Mouse (Mus musculus): ENCODE results near the gene Tspan3.

The Tspan3 gene

DNA sequence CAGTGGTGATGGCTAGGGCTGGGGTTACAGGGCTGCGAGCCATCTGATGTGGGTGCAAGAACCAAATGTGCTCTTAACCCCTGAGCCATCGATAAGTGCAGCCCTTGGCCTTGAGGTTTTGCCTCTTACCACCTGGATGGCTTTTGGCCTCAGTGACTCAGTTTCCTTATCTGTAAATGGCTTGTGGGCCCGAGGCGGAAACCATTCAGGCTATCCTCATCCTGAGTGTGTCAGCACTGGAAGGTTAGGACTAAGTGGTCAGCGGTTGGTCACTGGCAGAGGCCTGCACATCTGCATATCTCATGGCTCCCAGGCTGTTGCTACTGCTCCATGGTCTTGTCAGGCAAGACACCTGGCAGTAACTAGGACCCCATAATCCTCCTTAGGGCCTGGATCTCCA lies 47.2 kb downstream of the Tspan3 start:
- DNase-seq (ENCODE audit: low spot score in 2 of 2): no peak

DNA sequence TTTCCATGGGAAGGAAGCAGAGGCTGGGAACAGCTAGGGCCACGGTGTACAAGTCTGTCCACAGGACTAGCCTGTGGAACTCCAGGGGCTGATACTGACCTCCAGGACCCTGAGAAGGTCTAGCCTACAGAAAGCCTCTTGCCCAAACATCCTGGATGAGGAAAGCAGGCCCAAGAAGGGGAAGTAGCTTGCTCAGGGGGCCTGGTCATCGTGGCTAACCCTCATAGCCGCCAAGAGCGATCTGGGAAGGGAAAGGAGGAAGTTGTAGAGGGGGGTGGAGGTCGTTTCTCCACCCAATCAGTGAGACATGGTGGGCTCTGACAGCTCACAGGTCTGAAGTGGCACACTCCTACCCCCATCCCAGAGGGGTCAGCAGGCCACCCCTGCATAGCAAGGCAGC lies 57.1 kb downstream of the Tspan3 start:
- DNase-seq (ENCODE audit: low spot score in 2 of 2): no peak

DNA sequence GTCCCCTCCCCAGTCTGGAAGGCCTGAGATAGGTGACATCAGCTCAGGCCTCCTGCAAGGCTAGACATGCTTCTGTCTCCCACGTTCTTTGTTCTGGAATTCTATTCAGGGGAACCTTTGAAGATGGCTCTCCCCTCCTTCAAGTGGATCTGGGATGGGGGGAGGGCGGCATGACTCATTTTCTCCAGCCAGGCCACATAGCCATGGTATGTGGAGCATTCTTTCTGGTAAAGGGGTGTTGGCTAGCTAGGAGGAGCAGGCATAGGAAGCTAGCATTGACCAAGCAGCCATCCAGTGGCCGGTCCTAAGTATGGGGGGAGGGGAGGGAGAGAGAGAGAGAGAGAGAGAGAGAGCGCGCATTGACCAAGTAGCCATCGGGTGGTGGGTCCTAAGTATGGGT lies 57.8 kb downstream of the Tspan3 start:
- DNase-seq (ENCODE audit: low spot score in 2 of 2): no peak

DNA sequence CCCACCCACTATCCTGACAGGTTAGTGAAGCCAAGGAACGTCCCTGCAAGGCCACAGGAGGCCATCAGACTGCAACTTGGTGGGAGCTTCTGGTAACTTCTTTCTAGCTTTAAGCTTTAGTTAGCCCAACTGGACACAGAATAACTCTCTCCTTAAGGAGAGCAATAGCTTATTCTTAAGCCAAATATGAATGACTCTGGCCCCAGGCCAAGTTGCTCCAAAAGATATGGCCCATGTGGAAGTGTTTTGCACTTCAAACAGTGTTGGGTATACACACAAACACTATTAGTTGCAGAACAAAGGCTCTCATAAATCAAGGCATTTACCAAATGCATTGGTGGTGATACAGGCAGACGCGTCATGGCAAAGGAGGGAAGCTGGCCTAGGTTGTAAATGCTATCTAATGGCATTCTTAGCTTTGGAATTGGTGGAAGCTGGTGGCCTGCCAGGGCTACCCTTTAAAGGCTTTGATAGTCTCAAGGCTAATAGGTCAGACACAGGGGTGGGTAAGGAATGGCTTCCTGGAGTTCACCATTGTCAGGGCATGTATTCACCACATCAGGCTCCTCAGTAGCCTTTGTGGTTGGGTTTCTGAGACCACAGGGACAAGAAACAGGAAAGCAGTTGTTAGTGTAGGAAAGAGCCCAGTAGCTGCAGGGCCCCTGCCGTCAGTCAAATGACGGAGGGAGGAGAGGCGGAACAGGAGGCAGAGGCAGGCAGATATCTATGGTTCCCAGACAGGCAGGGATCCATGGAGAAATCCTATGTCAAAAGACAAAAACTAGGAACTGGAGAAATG lies 58.8 kb downstream of the Tspan3 start:
- no peak for DNase-seq (ENCODE audit: low spot score in 2 of 2)

DNA sequence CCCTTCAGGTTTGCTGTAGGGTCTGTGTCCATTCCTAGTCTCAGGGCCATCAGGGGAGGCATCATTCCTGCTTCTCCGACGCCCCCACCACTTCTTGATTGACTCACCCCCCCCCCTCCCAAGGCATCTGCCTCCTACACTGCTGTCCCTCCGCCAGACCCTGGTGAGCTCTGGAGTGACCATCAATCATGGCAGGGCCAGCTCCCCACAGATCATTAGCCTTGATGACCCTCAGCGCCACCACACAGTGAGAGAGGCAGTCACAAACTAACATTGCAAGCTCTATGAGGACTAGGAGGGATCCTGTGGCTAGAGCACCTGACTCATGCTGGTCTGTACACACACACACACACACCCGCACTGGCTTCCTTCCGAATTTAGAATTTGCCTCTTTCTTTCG lies 60.4 kb downstream of the Tspan3 start:
- no peak for DNase-seq (ENCODE audit: low spot score in 2 of 2)

DNA sequence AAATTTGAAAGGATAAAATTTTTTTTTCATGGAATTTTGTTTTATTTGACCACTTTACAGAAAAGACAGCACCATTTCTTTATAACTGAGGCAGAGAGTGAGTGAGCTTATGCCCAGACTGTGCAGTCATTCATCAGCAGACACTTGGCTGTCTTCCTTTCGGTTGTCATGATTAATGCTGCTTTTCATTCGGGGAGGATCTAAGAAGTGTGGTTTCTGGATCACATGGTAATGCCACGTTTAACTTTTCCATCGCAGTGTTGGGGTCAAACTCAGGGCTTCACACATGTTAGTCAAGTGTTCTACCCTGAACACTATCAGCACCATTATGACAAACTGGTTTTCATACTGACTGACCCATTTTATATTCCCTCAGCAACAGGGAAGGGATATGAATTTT lies 64.3 kb downstream of the Tspan3 start:
- DNase-seq (ENCODE audit: low spot score in 2 of 2): no peak

DNA sequence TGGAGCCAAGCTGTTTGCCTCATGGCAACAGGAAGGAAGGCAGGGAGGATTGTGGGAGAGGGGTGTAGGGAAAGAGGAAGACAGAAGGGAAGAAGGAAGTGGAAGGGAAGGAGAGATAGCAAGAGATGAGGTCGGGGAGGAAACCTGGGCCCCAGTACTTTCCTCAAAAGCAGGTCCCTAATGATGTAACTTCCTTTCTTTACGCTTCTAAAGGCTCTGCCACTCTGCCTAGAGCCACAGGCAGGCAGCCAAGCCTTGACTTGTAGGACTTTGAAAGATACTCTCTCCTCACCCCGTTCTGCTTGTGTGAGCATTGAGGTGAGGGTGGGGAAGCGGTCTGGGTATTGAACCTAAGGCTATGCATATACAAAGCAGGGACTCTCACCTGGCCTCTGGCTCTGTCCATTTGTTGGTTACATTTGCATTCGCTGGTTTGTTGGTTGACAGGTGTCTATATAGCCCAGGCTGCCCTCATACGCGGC lies 65.2 kb downstream of the Tspan3 start:
- no peak for DNase-seq (ENCODE audit: low spot score in 2 of 2)

DNA sequence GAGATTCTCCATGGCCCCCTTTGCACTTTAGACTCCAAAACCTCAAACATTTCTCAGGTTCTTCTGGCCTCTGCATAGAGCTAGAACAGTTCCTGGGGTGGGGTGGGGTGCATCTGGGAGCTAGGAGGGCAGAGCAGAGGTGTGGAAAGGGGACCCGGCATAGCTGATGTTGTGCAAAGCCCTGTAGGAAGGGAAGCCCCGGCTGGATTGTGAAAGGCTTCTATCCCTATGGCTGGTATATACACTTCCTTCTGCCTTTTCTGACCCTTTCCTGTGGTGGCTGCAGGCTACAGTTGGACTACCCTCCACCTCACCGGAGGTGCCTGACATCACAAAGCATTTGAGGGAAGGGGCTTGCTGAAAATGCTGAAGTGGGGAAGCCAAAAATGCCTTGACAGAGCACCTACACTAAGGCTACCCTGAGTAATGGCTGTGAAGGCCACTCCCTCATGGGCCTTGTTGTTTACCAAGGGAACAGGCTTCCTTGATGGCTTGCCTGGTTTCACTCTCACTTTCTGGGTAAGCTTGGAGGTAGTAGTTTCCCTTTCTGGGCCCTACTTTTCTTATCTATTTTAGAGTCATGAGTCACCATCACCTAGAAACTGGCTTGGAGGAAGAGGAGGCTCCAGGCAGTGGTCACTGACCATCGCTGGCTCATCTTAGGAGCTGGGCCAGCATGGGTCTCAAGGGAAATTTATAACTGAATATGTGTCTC lies 67.5 kb downstream of the Tspan3 start:
- DNase-seq (ENCODE audit: low spot score in 2 of 2): no peak

DNA sequence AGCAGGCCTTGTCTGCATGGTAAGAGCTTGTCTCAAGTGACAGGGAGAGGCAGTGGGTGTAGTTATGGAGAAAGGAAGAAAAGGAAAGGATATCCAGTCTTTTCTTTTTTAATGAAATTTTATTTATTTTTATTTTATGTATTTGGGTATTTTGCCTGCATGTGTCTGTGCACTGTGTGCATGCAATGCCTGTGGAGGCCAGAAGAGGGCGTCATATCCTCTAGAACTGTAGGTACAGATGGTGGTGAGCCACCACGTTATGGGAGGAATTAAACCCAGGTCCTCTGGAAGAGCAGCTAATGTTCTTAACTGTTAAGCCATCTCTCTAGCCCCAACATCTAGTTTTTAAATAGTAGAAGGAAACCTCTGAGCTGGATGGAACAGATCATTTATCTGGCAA lies 73.2 kb downstream of the Tspan3 start:
- DNase-seq (ENCODE audit: low spot score in 2 of 2): no peak

DNA sequence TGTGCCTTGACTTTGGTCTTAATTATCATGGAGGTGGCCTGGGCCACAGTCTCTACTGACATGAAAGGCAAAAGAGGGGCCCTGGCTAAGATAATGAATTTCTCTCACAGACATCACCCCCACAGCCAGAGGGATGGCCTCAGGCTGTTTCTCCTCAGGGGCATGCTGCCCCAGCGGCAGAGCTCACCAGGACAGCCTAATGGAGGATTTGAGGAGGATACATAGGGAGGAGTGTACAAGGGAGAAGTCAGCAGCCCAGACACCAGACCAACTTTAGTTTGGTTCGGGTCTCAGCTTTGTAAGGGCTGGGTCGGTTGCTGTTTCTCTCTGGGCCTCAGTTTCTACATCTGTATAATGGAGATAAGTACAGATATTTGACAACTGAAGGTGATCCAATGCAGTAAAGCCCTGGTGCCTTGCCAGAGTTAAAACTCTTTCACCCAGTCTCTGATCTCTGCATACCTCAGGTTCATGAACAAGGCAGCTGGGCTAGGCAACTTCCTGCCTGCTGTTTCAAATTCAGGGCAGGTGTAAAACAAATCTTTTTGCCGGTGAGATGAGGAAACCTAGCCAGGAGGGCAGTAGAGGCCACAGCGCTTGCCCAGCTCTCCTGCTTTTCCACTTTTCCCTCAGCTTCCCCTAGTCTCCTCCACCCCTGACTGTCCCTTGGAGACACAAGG lies 74.6 kb downstream of the Tspan3 start:
- DNase-seq (ENCODE audit: low spot score in 2 of 2): no peak

DNA sequence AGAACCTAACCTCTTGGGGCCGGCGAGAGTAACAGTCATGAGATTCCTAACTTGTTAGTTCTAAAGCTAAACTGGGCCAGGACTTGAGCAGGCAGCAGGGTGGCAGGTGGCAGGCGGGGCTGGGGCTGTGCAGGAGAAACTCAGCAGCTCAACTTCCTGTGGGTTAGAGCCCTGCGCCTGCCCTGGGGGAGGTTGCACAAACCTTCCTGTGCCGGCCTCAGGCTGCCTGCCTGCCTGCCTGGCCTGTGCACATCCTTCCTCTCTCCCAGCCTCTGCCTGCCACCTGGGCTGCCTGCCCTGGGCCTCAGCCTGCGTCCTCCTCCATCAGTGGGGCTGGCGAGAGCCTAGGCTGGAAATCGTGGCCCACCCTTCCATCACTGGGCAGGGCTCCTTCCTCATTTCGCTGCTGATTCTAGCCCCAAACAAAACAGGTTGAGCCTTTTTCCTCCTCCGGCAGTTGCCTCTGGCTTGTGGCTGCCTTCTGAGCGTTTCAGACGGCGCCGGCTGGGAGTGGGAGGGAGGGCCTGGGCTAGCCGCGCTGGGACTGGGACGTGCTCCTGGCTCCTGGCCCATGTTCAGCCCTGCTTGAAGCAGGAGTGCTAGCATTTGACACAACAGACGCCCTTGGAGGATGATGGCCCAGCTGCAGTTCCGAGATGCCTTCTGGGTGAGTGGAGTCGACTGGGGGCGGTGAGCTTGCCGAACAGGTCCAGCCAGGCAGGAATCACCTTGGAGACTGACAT lies 75.3 kb downstream of the Tspan3 start, which contains the start of gene Pstpip1:
Pstpip1 (plus strand) TSS at position 185 of the 743 bp plus-strand sequence.
- DNase-seq (ENCODE audit: low spot score in 2 of 2): peak; percentile 26 to 72

DNA sequence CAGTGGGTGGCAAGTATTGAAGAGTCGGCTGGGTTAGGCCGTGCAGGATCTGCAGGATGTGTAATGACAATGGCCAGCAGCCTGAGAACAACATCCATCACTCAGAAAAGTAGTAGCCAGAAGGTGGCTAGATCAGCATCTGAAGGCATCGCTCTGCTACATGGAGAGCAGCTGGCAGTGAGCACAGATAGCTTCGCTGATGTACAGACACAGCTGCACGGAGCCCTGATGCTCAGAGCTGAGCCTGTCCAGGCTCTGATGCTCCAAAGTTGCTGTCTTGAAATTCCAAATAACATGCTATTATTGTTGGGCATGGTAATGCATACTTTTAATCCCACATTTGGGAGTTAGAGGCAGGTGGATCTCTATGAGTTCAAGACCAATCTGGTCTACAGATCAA lies 78.8 kb downstream of the Tspan3 start:
- DNase-seq (ENCODE audit: low spot score in 2 of 2): no peak

Measured in urinary bladder, postnatal 36 days (tissue).